Mouse (Mus musculus): Measurements from ENCODE around the gene Rabac1.

Gene Rabac1

DNA sequence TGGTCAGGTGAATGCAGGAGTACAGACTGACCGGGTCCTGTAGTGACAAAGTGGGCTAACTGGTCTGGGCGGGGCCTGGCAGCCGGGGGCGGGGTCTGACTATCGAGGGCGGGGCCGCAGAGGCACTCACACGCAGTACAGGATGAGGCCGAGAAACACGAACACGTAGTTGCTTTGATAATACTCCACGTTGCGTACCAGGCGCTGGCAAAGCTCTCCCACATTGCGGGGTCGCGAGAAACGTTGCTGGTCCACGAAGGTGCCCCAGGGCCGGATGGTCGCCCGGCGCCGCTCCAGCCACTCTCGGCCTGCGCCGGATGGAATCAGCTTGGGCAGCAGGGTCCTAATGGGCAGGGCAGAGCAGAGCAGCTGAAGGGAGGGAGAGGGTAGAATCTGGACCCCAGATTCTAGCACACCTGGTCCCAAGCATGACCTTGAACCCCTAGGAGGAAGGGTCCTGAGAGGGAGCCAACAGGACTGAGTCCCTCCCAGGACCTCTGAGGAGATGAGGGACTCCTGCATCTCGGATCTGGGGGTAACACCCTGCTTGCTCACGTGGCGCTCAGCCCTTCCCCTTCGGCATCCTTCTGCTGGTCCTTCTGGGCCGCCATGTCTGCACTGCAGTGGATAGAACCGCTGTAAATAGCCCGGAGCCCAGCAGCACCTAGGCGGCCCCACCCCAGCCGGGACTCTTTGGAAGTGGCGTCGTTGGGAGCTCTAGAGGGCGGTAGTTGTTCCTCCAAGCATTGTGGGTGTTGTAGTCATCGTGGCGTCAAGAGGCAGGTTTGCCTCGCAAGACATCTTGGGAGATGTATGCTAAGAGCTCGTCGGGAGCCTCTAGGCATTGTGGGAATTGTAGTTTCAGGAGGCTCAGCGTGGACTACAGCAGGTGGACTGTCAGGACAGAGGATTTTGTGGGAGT lies at the start of gene Rabac1:
Gene Rabac1 (minus strand): TSS at position 783 of the 922 bp plus-strand sequence.
- peak; percentile 88 for DNase-seq (ENCODE audit: low spot score)

DNA sequence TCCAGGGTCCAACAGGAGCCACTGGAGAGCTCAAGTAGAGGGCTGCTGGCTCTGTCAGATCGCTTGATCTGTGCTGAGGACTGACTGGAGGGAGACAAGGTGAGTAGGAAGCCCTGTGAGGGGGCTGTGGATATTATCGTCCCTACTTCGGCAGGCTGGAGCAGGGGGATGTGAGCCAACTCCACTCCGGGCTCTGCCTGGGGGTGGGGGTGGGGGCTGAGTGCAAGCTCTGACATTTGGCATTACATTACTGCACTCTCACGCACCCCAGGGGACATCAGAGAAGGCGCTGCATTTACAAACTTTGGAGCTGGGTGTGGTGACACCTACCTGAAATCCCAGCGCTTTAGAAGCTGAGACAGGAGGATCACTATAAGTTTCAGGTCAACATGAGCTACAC lies 39.0 kb upstream of the Rabac1 start:
- no peak for DNase-seq (ENCODE audit: low spot score)

DNA sequence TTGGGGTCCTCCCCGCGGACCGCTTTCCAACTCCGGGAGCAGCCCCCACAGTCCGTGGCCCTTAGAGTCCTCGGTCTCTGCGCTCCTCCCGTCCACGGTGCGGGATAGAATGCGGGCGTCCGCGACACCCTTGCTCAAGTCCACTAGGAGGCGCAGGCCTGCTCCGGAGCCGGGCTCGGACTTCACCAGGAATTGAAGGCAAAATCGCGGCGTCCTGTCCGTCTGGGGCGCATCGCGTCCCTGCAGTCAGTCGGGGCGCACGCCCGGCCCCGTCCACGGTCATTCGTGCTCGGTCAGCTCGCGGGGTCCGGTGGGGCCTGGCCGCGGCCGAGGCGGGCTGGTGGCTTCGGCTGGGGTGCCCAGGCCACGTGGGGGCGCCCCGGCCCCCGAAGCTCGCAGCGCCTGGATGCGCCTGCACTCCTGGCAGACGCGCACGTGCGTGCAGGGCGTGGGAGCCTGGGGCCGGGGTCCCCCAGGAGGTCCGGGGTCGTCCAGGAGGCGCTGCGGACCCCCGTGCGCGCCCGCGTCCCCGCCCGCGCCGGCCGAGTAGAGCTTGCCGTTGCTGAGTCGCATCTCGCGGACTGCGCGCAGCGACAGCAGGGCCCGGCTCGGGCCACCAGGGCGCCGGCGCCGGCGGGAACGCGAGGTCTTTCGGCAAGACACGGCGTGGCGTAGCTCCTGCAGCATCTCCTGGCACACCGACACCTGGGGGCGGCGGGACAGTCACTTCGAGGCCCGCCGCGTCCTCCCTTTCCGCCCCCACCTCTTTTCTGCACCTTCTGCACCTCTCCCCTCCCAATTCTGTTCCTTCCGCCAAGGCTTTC lies 37.7 kb upstream of the Rabac1 start:
- DNase-seq (ENCODE audit: low spot score), result peak; percentile 21

DNA sequence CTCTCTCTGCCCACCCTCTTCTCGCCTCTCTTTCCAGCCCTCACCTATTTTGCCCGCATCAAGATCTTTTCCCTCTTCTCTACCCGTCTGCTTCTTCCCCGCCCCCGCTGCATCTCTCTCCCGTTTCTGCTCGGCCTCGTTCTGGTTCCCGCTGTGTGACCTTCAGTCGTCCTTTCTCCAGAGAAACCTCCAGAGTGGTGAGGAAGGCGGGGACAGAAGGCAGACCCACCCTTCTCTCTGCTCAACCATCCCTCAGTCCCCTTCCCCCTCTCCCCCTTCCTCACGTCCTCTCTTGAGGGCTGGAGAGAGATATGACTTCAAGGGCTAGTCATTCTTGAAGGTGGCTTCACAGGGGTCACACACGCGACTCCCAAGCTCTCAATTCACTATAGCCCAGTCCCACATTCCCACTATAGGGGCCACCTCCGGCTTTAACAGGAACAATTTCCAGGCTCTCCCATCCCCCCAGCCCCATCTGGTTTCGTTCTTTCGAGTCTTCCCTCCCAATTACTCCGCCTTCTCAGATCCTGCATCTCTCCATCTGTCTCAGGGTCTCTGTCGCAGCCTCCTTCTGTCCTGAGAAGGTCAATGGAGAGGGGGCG lies 36.6 kb upstream of the Rabac1 start:
- no peak for DNase-seq (ENCODE audit: low spot score)

DNA sequence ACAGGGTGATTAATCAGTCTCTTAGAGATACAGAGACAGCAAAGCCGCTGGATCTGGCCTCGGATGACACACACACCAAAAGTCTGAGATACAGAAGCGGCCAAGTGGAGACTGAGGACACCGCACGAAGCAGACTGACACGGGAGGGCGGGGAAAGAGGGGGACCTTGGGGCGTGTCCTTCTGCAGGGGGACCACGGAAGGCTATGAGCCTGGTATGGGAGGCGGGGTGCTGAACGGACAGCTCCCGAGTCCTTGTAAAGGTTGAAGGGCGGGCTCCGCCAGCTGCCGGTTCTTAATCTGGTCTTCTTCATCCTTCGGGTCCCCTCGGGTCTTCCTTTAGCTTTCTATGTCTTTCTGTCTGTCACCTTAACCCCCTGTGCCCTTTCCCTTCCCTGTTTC lies 36.1 kb upstream of the Rabac1 start:
- DNase-seq (ENCODE audit: low spot score), result peak; percentile 52

DNA sequence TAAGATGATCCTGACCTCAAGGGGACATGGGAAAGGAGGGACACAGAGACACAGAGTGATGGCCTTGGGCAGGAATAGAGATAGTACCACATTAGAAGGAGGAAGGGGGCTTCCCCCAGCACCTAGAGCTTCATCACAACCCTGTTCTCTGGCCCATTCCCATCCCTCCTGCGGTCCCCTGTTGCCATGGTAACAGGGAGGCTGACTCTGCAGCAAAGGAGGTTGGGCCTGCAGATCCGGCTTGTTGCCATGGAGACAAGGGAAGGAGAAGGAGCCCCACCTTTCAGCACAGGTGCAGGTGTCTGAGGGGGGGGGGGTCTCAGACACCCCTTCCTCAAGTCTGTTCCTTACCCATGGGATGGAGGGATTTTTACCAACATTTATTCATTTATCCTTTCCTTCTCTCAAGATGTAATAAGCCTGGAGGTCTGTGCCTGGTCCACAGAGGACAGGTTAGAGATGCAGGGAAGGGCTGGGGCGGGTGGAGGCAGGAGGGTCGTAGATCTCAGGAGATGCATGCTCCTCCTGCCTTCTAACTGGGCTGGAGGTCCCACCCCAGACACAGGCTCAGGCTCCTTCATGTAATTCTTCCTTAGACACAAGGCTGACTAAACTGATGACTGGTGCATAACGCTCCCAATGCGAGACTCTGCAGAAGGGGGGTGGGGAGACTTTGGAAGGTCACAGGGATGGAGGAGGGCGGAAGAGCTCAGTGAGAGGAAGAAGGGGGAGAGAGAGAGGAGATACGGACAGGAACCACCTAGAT lies 35.2 kb upstream of the Rabac1 start:
- DNase-seq (ENCODE audit: low spot score), result no peak

DNA sequence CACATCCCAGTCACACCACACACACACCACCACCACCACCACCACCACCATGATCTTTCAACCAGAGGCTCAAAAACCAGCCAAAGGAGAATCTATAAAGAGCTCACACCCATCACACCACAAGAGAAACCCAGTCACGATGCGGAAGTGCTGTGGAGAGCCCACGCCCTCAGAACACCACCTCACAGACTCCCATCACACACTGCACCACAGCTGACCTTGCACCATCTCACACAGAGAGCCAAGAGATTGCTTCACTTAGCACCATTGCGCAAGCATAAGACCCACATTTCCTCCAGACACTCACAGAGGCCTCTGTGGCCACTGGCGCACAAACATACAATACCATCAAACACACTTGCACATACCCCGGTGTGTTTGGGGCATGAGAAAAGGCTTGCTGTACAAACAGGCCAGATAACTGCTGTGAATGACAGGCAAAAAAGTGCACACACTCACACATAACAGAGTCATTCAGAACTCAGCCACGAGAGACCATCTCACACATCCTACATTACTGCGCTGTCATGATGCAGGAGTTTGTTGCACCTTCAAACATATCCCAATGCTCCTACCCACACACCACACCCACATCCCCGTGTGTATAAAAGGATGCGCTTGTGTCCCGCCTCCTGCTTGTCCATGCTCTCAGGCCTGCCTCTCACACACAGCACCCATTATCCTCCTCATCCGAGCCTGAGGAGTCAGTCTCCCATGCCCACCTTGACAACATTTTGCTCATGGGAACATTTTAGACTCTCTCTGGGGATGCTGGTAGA lies 34.2 kb upstream of the Rabac1 start:
- DNase-seq (ENCODE audit: low spot score), result no peak

DNA sequence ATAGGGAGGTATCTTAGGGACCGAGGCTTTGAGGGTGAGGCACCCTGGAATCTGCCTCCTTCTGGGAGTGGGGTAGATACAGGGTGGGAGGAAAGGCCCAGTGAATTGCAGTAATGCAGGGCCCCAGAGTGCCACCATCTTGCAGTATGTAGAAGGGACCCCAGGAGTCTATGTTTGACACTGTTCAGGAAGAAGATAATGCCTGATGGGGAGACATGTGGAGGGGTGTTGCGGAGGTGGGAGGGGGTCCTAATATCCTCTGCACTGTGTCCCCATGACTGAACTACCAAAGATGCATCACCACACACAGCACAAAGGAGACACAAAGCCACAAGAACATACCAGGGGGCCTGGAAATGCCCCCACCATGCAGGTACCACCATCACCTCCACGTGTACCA lies 33.6 kb upstream of the Rabac1 start:
- no peak for DNase-seq (ENCODE audit: low spot score)

DNA sequence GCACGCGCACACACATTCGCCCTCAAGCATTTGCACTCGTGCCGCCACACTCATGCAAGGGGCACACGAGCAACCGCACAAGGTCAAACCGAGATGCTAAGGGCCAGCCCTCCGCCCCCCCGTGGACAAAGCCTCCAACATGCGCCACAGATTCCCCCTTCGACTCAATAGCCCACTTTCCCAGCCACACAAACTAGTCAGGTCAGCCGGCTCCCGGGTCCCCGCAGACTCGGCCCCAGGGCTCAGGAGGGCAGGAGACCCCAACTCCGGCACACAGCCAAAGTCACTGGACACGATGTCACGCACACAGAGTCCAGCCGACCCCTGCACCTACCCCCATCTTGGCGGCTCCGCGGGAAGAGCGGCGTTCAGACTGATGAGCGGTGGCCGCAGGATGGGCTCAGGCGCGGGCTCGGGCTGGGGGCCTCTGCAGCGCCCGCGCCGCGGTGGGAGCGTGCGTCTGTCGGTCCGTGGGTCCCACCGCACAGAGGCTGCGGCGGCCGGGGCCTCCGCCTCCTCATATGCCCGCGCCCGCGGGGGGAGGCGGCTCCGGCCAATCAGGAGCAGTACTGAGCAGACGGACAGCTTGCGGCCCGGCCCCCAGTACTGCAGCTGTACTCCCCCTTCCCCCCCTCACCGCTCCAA lies 33.0 kb upstream of the Rabac1 start, which contains the start of gene Atp1a3:
Gene Atp1a3 (minus strand): TSS at position 538 of the 645 bp plus-strand sequence.
- DNase-seq (ENCODE audit: low spot score), result no peak

DNA sequence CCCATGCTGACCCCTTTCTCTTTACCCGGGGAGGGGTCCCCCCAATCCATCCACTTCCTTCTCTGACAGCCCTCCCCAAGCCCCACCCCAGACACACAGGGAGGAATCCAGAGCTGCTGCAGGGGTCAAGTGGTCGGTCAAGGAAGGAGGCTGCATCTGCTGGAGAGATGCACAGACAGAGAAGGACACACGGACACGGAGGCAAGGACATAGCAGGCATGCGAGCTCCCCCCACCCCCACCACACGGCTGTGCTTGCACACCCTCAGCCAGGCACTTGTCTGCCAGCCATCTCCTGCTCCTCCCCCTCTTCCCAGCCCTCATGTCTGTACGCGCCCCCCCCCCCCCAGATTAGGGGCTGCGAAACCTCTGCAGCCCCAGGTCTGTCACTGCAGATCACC lies 32.3 kb upstream of the Rabac1 start:
- DNase-seq (ENCODE audit: low spot score), result no peak

DNA sequence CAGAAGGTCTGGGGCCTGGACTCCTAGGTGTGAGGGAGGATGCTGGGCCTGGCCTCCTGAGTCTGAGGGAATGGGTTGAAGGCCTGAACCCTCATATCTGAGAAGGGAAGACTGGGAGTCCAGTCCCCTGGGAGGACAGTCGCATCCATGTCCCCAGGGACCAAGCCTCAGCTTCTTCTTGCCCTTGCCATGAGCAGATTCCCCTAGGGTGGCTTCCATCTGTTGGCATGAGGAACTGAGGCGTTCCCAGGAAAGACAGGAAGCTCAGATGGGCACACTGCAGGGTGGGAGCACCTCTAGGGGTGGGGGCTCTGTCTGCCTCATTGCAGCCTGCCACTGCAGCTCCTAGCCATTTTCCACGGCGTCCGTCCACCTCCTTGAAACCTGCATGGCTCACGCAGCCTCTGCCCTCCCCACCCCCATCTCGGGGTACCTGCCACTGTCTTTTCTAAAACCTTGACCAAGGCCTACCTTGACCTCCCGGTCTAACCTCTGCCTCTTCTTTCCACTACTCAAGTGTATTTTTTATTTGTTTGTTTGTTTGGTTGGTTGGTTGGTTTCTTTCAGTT lies 31.4 kb upstream of the Rabac1 start:
- no peak for DNase-seq (ENCODE audit: low spot score)

DNA sequence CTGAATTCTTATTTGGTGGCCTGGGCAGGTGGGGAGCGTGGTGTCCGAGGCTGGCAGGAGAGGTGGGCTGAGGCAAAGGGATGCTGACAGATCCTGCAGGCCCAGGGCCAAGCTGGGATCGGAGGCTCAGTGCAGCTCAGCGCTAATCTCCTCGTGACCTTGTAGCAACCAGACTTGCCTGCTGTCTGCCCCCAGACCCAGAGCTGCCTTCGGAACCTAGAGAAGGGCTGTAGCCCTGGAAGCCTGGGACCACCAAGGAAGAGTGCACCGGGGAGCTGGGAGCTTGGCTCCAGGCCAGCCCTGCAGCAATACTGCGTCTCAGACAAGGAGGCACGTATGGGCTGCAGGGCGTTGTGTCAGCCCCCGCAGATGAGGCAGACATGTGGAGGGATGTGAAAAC lies 30.7 kb upstream of the Rabac1 start:
- DNase-seq (ENCODE audit: low spot score), result no peak

DNA sequence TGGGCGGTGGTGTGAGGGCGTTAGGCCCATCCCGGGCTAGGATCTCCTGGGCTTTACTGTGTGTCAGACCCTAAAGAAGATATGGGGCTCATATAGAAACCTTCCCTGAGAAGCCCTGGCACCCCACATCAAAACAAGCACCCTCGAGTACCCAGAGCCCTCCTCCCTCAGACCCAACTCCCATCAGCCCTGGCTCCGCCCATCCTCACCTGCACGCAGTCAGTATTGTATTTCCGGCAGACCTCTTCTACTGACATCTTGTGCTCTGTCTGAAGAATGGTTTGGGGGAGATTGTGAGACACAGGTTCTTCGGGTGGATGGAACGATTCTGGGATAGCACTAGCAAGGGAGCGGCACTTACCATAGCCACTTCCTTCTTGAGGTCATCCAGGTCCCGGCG lies 28.2 kb upstream of the Rabac1 start:
- no peak for DNase-seq (ENCODE audit: low spot score)

DNA sequence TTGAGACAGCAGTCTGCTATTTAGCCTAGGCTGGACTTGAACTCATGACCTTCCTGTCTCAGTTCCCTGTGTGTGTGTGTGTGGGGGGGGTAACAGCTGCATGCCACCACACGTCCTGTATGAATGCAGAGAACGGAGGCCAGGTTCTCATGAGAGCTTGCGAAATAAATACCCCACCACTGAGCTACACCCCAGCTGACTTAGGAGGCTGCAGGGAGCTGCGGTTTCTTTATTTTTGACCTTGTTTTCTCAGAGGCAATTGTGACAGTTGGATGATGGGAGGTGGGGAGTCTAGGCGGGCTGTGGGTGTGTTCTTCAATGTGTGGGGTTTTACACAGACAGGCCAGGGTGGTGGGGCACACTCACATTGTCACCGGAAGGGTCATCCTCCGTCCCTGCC lies 27.7 kb upstream of the Rabac1 start:
- DNase-seq (ENCODE audit: low spot score), result no peak

DNA sequence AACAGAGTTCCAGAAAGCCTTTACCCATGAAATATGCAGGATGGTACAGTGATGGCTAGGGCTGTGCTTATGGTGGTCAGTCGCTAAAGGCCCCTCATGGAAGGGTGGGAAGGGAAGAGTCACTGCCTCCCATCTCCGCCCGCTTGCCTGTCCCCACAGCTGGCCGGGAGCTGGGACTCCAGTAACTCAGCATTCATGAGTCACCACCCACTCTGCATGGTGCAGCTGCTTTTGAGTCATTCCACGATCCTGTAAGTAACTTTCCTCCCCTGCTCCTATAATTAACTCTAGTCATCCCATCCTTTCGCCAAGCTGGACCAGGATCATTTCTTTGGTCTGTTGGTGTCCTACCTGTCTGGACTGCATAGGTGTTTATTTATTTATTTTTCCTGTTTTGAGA lies 20.5 kb upstream of the Rabac1 start:
- DNase-seq (ENCODE audit: low spot score), result no peak

DNA sequence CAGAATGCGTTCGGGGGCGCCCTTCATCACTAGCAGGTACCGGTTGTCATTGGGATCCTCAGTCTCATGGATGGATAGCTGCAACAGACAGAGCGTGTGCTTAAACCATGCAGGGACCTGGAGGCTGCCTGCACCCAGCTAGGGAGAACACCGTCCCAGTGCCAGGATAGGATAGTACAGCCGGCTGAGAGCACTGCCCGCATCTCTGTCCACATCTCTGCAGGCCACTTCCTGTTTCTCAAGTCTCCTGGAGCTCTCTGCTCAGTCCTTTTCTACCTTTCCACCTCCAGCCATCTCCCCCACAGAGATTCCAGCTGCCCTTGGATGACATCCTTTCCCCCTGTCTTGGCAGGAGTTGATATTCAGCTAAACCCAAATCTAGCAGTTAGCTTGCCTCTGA lies 17.9 kb upstream of the Rabac1 start:
- DNase-seq (ENCODE audit: low spot score), result no peak

DNA sequence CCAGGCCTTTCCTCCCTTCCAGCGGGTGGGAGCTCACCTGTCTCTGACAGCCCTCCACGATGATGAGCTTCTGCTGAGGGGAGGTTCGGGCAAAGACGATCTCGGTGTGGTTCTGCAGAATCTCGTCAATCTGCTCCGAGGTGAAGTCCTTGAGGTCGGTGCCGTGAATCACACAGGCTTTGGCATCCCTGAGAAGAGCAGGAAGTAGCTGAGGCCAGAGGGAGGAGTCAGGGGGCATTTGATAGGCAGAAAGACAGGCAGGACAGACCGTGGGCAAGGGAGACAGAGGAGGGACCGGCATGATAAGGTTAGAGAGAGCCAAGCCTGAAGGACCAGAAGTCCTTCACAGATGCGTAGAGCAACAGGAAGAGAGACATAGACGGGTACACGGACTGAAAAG lies 15.4 kb upstream of the Rabac1 start:
- no peak for DNase-seq (ENCODE audit: low spot score)

DNA sequence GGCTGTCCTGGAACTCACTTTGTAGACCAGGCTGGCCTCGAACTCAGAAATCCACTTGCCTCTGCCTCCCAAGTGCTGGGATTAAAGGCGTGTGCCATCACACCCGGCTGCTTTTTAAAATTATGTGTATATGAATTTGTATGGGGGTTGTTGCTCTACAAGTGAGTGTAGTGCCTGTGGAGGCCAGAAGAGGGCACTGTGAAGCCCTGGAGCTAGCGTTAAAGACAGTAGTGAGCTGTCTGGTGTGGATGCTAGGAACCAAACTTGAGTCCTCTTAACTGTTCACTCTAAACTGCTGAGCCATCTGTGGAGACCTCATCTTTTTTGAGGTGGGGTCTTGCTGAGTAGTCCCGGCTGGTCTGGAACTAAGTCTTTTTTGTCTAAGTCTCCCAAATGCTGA lies 13.2 kb upstream of the Rabac1 start:
- no peak for DNase-seq (ENCODE audit: low spot score)

DNA sequence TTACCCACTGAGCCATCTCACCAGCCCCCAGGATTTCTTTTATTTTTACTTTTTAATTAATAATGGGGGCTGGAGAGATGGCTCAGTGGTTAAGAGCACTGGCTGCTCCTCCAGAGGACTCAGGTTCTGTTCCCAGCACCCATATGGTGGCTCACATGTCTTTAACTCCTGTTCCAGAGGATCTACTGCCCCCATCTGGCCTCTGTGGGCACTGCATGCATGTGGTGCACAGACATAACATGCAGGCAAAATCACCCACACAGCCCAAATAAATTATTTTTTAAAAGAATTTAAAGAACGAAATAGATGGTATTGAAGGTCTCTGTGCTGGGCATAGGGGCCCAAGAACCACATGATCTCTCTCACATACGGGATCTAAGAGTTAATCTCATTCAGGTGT lies 11.8 kb upstream of the Rabac1 start:
- DNase-seq (ENCODE audit: low spot score), result no peak

DNA sequence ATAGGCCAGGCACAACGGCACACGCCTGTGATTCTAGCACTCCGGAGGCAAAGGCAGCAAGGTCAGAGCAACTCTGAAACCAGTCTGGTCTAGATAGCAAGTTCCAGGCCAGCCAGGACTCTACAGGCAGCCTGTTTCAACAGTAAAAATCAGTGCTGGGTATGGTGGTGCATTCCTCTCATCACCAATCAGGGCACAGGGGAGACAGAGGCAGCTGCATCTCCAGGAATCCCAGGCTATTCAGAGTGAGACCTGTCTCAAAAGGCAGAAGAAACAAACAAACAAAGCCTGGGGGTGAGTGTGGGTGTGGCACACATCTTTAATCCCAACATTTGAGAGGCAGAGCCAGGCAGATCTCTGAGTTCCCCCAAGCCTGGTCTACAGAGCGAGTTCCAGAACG lies 10.8 kb upstream of the Rabac1 start:
- DNase-seq (ENCODE audit: low spot score), result no peak
